Mouse (Mus musculus): Measurements from ENCODE around the gene 1600014C10Rik.

The 1600014C10Rik gene

GRCm38 (mm10) chr7:38183709-38184417 is 846 bp downstream of the 1600014C10Rik start:
- DNase-seq (ENCODE audit: inconsistent age in 2 of 2, low spot score in 1 of 2), result peak; percentile 92 to 97

GRCm38 (mm10) chr7:38184418-38184745 is 1.4 kb downstream of the 1600014C10Rik start:
- DNase-seq (ENCODE audit: inconsistent age in 2 of 2, low spot score in 1 of 2), result no peak

GRCm38 (mm10) chr7:38184786-38185185 is 1.8 kb downstream of the 1600014C10Rik start:
- no peak for DNase-seq (ENCODE audit: inconsistent age in 2 of 2, low spot score in 1 of 2)

- DNase-seq (ENCODE audit: inconsistent age in 2 of 2, low spot score in 1 of 2), result no peak
Observed at GRCm38 (mm10) chr7:38186861-38187260, 3.8 kb downstream of the 1600014C10Rik start.

GRCm38 (mm10) chr7:38187796-38188195 is 4.8 kb downstream of the 1600014C10Rik start:
- peak in 1 of 2 experiments; percentile 65 for DNase-seq (ENCODE audit: inconsistent age in 2 of 2, low spot score in 1 of 2)

GRCm38 (mm10) chr7:38188281-38189075 is 5.5 kb downstream of the 1600014C10Rik start:
- no peak for DNase-seq (ENCODE audit: inconsistent age in 2 of 2, low spot score in 1 of 2)

- peak in 1 of 2 experiments; percentile 51 for DNase-seq (ENCODE audit: inconsistent age in 2 of 2, low spot score in 1 of 2)
Observed at GRCm38 (mm10) chr7:38189136-38189982, 6.3 kb downstream of the 1600014C10Rik start.

GRCm38 (mm10) chr7:38190056-38190835 is 7.2 kb downstream of the 1600014C10Rik start:
- no peak for DNase-seq (ENCODE audit: inconsistent age in 2 of 2, low spot score in 1 of 2)

- no peak for DNase-seq (ENCODE audit: inconsistent age in 2 of 2, low spot score in 1 of 2)
Observed at GRCm38 (mm10) chr7:38191146-38191545, 8.1 kb downstream of the 1600014C10Rik start.

GRCm38 (mm10) chr7:38191571-38191970 is 8.6 kb downstream of the 1600014C10Rik start:
- peak in 1 of 2 experiments; percentile 46 for DNase-seq (ENCODE audit: inconsistent age in 2 of 2, low spot score in 1 of 2)

- DNase-seq (ENCODE audit: inconsistent age in 2 of 2, low spot score in 1 of 2), result no peak
Observed at GRCm38 (mm10) chr7:38199907-38200605, 17.0 kb downstream of the 1600014C10Rik start.

- peak; percentile 84 to 95 for DNase-seq (ENCODE audit: inconsistent age in 2 of 2, low spot score in 1 of 2)
Observed at GRCm38 (mm10) chr7:38200606-38201289, 17.7 kb downstream of the 1600014C10Rik start.

- no peak for DNase-seq (ENCODE audit: inconsistent age in 2 of 2, low spot score in 1 of 2)
Observed at GRCm38 (mm10) chr7:38201290-38201658, 18.3 kb downstream of the 1600014C10Rik start.

GRCm38 (mm10) chr7:38204314-38204713 is 21.3 kb downstream of the 1600014C10Rik start:
- DNase-seq (ENCODE audit: inconsistent age in 2 of 2, low spot score in 1 of 2), result no peak

GRCm38 (mm10) chr7:38205801-38206200 is 22.8 kb downstream of the 1600014C10Rik start:
- DNase-seq (ENCODE audit: inconsistent age in 2 of 2, low spot score in 1 of 2), result no peak

- DNase-seq (ENCODE audit: inconsistent age in 2 of 2, low spot score in 1 of 2), result no peak
Observed at GRCm38 (mm10) chr7:38206564-38206963, 23.5 kb downstream of the 1600014C10Rik start.

GRCm38 (mm10) chr7:38208969-38209368 is 26.0 kb downstream of the 1600014C10Rik start:
- no peak for DNase-seq (ENCODE audit: inconsistent age in 2 of 2, low spot score in 1 of 2)

GRCm38 (mm10) chr7:38209478-38210152 is 26.6 kb downstream of the 1600014C10Rik start:
- peak in 1 of 2 experiments; percentile 53 for DNase-seq (ENCODE audit: inconsistent age in 2 of 2, low spot score in 1 of 2)

- no peak for DNase-seq (ENCODE audit: inconsistent age in 2 of 2, low spot score in 1 of 2)
Observed at GRCm38 (mm10) chr7:38212651-38213062, 29.6 kb downstream of the 1600014C10Rik start.
